Mouse (Mus musculus) E14TG2a.4 (cell line): ENCODE measurements around the gene Dnajb13.

Experiments used
- CTCF ChIP-seq: conservative IDR thresholded peaks from 2 replicates; pipeline ENCODE4 v1.5.1; 2014; ENCODE audit warnings: low read length
- POU5F1 ChIP-seq: IDR thresholded peaks from 2 replicates; pipeline ENCODE4 v1.6.1; 2014; ENCODE audit warnings: low read length, borderline replicate concordance

DNA sequence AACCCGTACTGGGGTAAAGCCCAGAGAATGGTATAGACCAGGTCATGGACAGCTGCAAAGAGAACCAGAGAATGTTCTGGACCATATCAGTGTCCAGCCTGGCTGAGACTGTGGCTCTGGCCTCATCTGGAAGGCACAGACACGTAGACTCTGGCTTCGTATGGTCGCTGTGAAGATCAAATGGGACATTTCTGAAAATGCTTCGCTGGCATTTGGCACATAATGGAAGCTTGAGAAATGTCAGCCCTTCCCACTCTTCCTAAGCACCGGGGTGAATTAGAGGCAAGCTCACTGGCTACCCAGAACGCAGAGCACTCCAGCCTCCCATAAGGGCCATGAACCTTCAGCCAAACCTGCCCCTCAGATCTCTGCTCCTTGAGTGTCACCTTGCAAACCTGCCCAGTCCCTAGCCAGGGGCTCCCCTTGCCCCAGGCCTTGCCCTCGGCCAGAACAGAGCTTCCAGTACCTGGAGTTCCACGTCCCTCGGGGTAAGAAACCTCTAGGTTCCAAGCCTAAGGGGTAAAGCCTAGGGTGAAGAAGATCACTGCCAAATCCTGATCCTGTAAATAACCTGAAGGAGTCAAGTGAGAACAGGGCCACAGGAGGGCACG, 43.9 kb downstream of the Dnajb13 start:
- TF ChIP-seq CTCF = no peak
- TF ChIP-seq POU5F1 = no peak
